Mouse (Mus musculus) ES-E14 (cell line): ENCODE measurements around the gene Akap2.

Experiments
- CHD2 ChIP-seq: IDR thresholded peaks from 2 replicates; pipeline ENCODE4 v1.6.1; 2014; ENCODE audit warnings: mild to moderate bottlenecking, low read depth, low read length, inconsistent platforms
- HCFC1 ChIP-seq: IDR thresholded peaks from 2 replicates; pipeline ENCODE4 v1.6.1; 2012; ENCODE audit warnings: low read length, inconsistent platforms, borderline replicate concordance; ENCODE audit not compliant: insufficient read depth
- MAFK ChIP-seq: IDR thresholded peaks from 2 replicates; pipeline ENCODE4 v1.6.1; 2014; ENCODE audit warnings: mild to moderate bottlenecking, low read depth, low read length, inconsistent platforms; ENCODE audit not compliant: insufficient read depth
- ZC3H11A ChIP-seq: IDR thresholded peaks from 2 replicates; pipeline ENCODE4 v1.6.1; 2012; ENCODE audit warnings: low read depth, mild to moderate bottlenecking, inconsistent platforms, low read length, borderline replicate concordance
- ZNF384 ChIP-seq: IDR thresholded peaks from 2 replicates; pipeline ENCODE4 v1.6.1; 2012; ENCODE audit warnings: low read depth, low read length, inconsistent platforms

GRCm38 (mm10) chr4:57833060-57833459 lies 115.6 kb downstream of the Akap2 start:
- TF ChIP-seq MAFK (peak; percentile 66; the same call in 1 of the 2 replicates), CHD2 (no peak), HCFC1 (no peak), ZNF384 (no peak), ZC3H11A (no peak)
